Mouse (Mus musculus): ENCODE results near the gene Comp.

Gene Comp

DNA sequence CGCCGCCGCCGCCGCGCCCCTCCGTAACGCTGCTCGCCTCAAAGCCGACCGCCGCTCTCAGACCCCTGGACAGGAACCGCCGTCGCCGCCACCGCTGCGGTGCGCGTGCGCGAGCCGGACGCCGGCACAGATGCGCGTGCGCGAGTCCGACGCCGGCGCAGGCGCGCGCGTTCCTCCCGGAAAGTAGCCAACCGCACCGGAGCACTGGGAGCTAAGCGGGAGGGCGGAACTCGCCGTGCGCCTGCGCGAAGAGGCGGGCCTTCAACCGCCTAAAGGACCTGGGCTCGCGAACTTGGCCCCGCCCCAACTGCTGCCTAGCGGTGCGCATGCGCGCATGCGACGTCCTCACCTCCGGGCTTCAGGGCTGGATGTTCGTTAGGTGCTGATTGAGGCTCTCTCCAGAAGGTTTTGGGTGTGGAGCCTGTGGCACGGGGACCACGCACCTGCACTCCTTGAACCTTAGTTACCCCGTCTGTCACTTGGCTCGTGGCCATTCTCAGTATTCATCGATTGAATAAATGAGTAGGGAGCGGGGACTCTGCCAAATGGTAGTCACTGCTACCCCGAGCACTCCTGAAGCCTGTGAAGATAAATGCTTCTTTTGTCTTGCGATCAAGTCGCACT is 20.1 kb upstream of the Comp start, which contains the start of gene Upf1:
Gene Upf1 (minus strand): TSS at position 85 of the 624 bp plus-strand sequence.
- peak; percentile 100 for DNase-seq

DNA sequence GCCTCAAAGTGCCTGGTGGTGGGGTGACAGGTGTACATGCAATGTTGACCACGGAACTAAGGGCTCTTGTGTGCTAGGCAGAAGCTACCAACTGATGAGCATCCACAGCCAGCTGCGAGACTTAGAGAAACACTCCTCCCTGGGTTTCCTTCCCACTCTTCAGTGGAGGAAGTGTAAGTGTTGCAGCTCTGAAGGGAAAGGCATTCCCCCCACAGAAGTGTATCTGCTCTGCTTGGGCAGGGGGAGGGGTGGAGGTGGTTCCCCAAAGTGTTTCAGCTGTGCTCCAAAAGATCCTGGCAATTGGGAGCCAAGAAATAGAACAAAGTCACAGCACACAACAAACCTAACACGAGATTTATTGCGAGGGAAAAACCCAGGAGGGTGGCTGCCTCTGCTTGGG is 19.4 kb upstream of the Comp start:
- DNase-seq: no peak

DNA sequence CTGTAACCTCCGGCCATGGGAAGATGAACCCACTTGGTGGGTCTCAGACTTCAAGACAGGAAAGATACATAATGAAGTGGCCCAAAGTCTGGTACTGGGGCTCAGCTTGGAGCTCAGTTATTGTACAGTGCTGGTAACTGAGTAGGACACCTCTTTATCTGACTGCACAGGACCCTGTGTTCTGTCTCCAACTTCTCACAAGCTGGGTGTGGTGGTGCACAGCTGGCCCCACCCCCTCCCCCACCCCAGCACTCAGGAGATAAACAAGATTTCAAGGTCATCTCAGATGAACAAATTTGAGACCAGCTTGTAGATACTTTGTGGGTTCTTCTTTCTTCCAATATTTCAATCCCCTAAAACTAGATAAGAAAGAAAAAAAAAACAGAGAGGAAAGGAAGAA is 17.2 kb upstream of the Comp start:
- no peak for DNase-seq

DNA sequence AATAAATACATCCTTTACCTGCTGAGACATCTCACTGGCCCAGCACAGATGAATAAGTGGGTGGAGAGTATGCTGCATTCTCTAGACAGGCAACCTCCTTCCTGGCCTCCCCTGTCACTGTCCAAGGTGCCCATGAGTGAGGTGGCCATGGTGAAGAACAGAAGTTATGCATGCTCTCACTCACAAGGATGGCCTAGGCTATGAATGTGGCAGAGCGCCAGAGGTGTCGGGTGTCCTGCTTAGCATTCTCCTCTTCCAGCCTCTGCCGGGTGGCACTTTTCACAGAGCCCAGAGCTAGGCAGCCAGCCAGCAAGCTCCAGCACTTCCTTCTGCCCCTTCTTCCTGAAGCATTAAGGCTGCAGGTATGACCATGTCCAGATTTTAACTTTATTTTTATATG is 13.9 kb upstream of the Comp start:
- peak; percentile 61 to 68 for DNase-seq

DNA sequence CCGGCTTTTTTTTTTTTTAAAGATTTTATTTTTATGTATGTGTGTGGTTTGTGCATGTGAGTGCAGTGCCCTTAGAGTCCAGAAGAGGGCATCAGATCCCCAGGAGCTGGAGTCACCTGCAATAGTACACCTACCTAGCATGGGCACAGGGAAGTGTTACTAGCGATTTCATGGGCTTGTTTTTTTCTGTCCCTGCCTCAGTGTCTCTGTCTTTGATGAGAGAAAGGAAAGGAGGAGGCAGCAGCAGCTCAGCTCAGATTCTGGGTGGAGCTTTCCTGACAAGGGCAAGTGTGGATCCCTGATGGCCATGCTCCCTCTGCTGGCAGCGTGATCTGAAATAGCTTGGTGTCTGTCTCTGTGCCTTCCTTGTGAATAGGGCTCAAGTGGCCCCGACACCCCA is 12.6 kb upstream of the Comp start:
- DNase-seq: peak; percentile 51 to 52

DNA sequence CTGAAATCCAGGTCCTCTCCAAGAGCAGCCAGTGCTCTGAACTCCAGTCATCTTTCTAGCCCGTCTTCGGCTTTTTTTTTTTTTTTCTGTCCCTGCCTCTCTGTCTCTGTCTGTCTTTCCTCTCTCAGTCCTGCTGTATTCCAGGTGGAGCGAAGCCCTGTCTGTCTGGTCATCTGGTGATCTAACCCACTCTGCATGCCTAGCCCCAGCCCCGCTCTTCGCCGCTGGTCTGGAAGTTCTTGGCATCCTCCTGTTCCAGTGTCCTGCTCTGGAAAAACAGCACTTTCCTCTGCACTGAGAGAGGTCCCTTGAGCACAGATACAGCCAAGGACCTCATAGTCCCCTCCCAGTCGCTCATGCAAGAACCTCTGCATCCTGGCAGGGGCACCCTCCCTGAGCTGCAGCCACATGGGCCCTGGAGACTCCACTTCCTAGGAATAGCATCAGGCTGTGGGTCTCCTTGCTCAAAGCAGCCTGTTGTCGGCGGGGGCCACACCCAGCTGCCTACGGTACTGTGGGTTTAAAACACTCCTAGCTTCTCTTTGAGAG is 11.8 kb upstream of the Comp start:
- DNase-seq: no peak

DNA sequence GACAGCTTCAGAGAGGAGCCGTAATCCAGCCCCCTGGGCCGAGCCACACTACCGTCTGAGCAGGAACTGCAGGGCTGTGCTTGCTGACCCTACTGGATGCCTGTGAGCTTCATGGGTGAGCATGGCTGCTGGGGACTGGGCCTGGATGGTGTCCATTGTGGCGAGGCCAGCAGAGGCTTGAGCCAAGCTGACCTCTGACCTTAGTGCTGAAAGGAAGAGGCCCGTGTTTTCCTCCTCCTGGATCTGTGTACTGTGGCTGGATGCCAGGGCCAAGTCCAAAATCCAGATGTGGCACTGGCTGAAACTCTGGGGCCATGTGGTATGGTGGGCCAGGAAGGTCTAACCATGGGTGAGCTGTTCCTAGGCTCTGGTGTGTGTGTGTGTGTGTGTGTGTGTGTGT is 9.3 kb upstream of the Comp start:
- DNase-seq: no peak

DNA sequence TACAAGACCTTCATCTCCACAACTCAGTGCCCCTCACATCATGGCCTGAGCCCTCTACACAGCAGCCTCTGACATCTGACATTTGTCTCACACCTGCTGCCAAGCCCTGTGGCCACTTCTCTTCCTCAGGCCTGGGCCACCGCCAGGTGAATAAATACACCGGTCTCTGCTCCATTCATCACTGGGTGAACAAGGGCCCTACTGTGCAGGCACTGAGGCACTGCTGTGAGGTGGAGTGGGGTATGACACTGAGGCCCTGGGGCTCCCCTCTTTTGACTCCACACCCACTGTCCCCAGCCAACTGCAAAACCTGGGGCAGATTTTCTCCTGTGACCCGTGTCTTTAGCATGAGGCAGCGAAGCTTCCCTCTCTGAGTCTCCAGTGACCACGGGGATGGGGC is 6.8 kb upstream of the Comp start:
- DNase-seq: no peak

DNA sequence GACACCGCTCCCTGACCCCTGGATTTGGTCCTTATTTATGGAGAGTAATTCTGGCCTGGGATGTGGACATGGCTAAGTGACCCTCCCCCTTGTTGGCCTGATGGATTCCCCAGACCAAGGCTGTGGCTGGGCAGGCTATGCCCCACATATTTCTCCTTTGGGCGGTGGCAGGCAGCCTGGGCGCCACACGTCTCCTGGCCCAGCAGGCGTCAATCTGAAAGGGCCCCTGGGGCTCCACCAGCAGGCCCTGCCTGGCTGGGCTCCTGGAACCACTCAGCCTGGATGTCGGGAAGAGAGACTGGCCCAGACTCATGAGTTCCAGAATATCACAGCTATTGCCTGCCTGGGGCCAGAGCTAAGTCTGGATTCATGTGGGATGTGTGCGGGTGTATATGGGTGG is 2.9 kb upstream of the Comp start:
- no peak for DNase-seq

DNA sequence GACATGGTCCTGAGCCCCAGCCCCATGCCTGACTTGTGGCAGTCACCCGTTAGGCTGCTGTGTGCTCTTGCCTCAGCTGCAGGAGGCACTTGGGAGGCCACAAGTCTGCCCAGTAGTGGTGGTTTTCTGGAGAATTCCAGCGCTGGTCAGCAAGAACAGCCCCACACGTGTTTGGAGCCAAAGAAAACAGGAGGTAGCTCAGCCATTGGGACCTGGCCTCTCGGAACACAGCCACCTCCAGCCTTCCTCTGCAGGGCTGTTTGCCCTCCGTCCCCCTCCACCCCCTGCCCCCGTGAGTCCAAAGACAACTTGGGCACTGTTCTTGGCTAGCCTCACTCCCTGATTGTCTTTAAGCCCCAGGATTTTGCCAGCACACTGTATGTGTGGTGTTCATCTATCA is 1.4 kb upstream of the Comp start:
- peak in 1 of 2 experiments; percentile 4 for DNase-seq

DNA sequence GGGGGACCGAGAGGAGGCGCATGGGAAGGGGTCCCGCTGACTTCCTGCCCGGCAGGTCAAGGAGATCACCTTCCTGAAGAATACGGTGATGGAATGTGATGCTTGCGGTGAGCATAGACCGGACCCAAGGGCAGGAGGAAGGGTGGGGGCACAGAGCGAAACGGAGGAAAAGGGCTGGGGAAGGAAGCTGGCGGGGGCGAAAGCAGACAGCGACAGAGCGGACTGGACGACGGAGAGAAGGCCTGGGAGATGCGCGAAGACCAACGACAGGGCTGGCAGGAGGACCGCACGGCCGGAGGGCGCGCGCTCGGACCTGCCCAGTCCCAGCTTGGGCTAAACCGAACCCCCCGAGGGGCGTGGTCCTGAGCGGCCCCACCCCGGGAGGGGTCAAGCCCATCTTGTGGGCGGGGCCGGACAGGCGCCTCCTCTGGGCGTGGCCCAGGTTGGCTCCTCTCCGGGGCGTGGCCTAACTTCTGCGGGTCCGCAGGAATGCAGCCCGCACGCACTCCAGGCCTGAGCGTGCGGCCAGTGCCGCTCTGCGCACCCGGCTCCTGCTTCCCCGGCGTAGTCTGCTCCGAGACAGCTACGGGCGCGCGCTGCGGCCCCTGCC is 1.1 kb downstream of the Comp start:
- DNase-seq: peak; percentile 80 to 81

DNA sequence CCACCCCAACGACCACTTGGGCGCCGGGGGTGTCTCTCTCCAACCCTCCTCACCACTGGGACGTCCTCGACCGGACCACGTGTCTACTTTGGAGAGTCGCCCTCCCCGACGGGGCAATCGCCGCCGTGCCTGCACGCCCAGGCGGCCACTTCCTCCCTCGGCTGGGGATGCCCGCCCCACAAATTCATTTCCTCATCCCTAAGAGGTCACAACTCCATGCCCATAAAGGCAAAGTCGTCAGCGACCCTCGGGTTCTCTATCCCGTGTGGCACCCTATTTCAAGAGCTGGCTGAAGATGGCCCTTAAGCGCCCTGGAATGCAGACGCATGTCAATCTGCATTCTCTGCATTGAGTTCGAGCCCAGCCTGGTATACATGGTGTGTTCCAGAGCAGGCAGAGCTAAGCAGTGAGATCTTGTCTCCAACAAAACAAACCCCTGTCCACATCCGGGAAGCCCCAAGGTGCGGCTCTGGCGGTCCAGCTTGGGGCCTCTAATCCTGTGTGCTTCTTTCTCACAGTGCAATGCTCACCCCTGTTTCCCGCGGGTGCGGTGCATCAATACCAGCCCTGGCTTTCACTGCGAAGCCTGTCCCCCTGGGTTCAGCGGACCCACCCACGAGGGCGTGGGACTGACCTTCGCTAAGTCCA is 2.0 kb downstream of the Comp start:
- peak in 1 of 2 experiments; percentile 26 for DNase-seq

DNA sequence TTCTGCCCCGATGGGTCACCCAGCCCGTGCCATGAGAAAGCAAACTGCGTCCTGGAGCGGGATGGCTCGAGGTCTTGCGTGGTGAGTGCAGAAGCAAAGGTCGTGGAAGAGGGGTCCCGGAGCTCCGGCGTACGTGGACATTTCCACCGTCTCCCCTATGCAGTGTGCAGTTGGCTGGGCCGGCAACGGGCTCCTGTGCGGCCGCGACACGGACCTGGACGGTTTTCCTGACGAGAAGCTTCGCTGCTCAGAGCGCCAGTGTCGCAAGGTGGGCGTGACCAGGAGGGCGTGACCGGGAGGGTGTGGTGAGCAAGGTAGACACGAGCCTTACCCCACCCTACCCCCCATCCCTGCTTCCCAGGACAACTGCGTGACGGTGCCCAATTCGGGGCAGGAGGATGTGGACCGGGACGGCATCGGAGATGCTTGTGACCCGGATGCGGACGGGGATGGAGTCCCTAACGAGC is 3.0 kb downstream of the Comp start:
- peak in 1 of 2 experiments; percentile 40 for DNase-seq

DNA sequence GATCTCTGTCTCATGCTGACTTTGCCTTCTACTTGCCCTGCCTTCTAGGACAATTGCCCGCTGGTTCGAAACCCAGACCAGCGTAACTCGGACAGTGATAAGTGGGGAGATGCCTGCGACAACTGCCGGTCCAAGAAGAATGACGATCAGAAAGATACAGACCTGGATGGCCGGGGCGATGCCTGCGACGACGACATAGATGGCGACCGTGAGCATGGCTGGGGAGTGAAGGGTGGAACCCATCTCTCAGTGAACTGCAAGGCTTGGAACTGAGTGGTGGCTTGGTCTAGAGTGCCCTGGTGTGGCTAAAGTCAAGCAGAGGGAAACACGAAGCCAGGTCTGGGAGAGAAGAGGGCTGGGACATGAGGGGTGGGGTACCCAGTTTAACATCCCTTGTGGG is 3.7 kb downstream of the Comp start:
- DNase-seq: peak in 1 of 2 experiments; percentile 47

DNA sequence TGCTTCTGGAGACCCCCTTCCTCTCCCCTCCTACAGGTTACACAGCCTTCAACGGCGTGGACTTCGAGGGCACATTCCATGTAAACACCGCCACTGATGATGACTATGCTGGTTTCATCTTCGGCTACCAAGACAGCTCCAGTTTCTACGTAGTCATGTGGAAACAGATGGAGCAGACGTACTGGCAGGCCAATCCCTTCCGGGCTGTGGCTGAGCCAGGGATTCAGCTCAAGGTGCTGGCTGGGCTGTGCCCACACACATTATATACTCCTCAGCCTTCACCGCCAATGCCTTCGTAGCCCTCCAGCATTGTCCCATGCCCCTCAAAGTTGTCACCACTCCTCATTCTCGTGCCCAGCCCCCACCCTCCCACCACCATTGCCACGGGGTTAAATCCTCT is 6.7 kb downstream of the Comp start:
- peak in 1 of 2 experiments; percentile 35 for DNase-seq

DNA sequence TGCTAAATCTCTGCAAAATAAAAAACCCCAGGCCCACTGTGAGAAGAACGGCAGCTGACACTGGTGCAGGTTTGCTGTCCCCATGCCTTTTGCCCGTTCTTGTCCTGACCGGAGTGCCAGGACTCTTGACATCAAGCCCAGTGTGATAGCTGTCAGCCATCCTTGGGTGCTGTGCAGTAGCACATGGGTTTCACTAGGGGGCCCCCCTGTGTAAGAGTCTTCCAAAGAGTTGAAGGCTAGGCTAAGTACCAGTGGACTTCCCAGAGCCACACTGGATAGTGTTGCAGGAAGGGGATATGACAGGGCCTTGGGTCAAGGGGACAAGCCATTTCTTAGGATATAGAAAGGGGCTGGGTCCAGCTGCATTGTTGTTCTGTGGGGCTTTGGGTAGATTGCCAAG is 9.9 kb downstream of the Comp start:
- peak; percentile 87 to 90 for DNase-seq

DNA sequence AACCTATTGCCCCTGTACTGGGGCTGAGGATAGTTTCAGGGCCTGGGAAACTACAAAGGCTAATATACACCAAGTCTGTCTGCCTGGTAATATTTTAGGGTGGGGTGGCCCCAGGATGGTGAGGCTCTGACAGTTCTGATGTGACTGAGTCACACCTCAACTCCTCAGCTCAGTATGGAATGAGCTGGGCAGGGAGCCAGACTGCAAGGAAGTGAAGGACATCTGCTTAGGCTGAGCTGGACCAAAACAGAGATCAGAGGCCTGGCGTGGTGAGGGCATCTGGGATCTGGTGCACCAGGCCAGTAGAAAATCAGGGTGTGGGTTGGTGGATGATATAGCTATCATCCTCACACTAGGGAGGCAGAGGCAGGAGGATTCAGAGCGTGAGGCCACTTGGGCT is 16.3 kb downstream of the Comp start:
- DNase-seq: peak in 1 of 2 experiments; percentile 52

DNA sequence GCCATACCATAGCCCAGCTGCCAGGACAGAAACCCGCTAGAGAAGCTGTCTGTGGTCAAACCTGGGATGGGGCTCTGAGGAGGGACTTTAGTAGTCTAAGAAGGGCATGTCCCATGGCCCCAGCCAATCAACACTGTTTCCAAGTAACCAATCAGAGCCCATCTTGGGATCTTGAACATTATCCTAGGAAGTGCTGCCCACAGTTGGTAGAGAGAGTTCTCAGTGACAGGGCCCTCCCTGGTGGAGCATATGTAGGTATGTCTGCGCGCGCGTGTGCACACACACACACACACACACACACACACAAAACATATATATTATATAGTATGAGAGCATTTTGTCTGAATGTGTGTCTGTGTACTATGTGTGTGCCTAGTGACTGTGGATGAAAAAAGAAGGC is 19.7 kb downstream of the Comp start:
- no peak for DNase-seq

DNA sequence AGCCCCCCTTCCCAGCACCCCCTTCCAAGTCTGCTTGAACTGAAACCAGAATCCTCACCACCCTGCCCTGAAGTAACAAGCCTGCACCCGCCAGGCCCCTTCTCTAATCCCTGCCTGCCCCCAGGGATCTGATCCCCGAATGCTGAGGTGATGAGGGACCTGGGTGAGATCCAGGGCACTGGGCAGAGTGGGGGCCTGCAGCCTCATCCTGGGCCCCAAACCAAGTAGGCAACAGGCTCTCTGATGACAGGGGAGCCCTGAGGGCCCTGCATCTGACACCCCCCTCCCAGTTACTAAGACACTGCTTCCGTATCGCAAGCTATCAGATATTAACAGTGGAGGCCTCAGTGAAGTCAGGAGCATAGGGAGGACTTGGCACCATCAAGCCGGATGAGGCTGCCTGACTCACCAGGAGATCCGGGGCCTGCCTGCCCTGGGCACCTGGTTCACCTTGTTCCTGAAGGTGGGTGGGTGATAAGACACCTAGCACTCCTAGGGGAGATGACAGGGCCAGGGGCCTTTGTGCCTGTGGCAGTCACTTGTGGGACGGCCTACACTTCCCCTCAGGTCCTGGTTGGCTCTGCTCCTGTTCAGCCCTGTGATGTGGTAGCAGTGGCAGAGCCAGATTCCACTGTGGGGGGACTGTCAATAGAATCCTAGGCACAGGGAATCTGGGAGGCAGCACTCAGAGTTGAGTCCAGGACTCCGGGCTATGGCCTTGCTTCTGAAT is 21.1 kb downstream of the Comp start:
- no peak for DNase-seq

DNA sequence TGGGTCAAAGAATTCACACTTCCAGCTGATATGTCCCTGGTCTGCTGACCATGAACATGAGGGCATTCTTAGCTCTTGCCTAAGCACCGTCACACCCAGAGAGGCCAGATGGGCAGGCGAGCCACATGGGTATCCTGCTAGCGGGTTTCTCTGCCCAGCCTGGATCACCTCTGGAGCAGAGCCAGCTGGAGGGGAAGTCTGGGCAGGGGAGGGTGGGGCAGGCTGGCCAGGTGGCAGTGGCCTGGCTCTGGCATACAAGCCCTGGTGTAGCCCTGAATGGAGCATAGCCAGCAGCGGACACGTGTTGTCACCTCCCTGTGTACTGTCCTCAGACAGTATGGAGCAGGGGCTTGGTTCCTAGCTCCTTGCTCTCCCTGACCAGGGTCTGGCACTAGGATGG is 22.3 kb downstream of the Comp start:
- peak; percentile 97 to 98 for DNase-seq

DNA sequence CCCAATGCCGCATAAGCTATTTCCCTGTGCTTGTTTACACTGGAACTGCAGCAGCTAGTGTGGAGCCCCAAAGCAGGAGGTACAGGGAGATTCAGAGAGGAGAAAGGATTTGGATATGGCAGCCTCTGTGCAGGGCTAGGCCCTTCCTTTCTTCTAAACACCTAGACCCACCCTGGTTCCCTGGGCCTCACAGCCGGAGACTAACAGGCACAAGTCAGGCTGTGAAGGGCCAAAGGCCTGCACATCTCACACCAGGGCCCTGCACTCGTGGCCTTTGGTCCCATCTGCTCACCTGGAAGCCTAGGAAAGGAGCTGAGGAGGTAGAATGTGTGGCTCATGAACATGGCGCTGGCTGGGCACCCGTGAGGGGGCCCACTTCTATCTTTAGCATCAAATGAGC is 22.8 kb downstream of the Comp start:
- DNase-seq: no peak

DNA sequence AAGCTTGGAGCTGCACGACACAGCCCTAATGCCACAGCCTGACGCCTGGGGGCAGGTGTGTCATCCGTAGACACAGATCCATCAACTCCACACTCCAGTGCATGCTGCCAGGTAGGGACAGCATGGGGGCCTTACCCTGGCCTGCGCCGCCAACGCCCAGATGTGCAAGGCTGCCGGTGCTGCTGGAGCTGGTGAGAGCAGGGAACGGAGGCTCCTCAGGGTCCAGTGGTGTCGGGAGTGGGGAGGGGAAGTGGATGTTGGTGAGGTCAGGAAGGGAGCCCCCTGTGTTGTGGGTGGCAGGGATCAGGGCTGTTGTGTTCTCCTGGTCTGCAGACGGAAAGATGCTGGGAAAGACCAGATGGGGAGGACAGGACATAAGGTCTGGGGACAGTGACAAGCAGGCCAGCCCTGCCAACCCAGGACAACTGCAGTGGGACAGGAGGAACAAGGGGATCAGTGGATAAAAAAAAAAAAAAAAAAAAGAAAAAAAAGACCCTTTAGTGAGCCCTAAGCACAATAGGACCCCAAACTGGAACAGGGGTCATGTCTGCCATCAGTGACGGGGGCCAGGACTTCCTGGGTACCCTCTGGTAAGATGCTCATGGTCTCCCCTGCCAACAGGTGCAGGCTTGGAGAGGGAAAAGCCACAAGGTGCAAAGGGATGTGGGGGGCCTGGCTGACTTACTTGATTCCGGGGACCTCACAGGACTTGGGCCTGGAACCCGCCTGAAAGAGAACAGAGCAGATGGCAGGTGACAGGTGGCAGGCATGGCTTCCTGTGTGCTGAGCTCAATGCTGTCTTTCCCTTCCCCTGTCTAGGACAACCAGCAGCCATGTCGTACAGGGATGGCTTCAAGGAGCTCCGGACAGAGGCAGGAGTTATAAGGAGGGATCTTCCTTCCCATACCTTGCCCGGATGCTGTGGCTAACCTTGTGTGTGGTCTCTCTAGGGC is 24.5 kb downstream of the Comp start:
- DNase-seq: peak; percentile 84 to 89
